Mouse (Mus musculus): Measurements from ENCODE around the gene Hist2h3c2.
"Not testable (repeated sequence)": the region's sequence is repeated elsewhere in the genome, so short reads cannot be mapped to it uniquely, and the experiment has no call there.

Gene Hist2h3c2

DNA sequence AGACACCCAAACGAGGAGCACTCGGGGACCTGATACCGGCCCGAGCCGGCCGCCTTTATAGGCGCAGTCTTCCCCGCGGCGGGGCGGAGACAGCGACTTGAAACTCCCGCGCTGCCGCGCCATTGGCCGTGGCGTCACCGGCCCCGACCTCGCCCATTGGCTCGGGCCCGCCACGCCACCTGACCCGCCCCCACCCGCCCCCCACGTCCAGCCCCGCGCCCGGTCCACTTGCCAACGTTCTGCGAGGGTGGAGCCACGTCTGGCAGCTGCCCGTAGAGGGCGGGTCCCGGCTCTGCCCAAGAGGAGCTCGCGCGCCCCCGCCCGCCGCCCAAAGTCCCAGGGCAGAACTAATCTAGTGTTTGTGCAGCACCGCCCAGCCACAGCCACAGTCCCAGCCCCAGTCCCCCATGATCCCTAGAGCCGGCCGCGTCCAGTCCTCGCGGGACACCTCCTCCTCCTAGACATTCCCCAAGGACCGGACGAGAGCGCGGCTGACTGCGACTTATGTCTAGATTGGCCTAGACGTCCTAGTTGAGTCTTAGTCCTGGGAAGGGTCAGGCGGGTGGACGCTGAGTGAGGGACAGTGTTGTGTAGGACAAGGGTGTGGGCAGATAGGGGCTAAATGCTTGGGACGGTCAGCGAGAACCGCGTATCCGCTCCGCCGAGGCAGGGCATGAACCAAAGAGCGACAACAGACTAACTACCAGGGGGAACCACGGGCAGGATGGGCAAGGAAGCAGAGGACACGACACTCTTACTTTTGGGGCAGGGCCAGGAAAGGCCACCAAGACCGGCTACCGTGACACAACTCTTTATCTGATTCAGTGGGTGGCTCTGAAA lies at the start of gene Hist2h3c2:
Gene Hist2h3c2, minus strand, starts transcription at position 174 of the 840 bp plus-strand sequence.
- DNase-seq (ENCODE audit: low read depth, low spot score): not testable (repeated sequence)

GRCm38 (mm10) chr3:96287334-96287733 lies 48.4 kb upstream of the Hist2h3c2 start:
- DNase-seq (ENCODE audit: low read depth, low spot score): not testable (repeated sequence)

GRCm38 (mm10) chr3:96284457-96284856 lies 45.5 kb upstream of the Hist2h3c2 start:
- peak; percentile 45 for DNase-seq (ENCODE audit: low read depth, low spot score)

GRCm38 (mm10) chr3:96280660-96281059 lies 41.7 kb upstream of the Hist2h3c2 start:
- no peak for DNase-seq (ENCODE audit: low read depth, low spot score)

- peak; percentile 96 for DNase-seq (ENCODE audit: low read depth, low spot score)
Measured at GRCm38 (mm10) chr3:96277800-96278624, 39.1 kb upstream of the Hist2h3c2 start.

DNA sequence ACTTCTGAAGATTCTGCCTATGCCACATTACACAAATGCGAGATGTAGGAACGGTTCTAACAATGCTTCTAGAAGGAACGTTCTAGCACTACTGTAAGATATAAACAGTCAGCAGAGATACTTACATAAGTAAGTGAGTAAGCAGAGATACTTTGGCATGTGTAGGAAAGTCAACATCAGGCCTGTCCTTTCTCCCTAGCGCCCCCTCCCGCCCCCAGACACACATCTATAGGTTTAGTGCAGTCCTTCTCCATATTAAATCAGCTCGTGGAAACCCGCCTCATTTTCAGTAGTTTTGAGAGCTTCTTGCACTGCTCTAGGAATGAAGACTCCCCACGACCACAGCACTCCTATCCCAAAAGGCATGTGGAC lies 38.5 kb upstream of the Hist2h3c2 start:
- DNase-seq (ENCODE audit: low read depth, low spot score): no peak

DNA sequence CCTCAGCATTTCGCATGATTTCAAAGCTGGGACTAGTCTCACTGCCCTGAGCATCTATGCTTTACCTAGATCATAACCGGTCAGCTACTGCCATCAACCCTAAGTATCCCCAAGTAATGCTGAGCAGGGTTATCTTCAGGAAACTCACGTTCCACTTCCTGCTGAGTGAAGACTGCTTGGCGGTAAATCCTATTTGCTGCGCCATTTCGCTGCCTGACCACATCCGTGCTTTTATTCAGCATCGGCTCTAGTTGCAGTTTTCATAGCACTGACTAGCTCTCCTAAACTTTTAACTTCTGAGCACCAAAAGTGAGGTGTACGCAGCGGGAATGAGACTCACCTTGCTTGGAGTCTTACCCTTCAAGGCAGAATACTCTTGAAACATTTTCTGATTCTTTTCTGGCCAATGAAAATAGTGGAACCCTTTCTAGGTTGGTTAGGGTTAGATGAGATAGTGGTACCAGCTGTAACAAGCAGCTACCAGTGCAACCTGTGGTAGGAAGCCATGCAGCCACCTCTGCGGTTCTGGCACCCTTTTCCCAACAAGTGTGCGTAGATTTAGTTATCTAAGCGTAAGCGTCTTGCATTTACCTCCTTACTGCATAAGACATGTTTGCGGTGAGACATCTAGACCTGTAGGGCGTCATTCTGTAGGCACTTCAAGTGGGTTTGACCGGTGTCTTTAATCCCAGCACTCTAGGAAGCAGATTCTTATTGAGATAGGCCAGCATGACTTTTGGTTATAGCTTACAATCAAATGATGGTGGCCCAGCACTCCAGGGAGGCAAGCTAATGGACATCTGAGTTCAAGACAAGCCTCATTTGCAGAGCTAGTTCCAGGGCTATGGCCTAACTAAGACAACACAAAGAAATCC lies 34.9 kb upstream of the Hist2h3c2 start:
- peak; percentile 52 for DNase-seq (ENCODE audit: low read depth, low spot score)

- peak; percentile 99 for DNase-seq (ENCODE audit: low read depth, low spot score)
Measured at GRCm38 (mm10) chr3:96269511-96270474, 30.9 kb upstream of the Hist2h3c2 start, which contains the start of gene Hist2h2bb. Gene Hist2h2bb (plus strand): TSS chr3:96269752.

GRCm38 (mm10) chr3:96268776-96269378 lies 29.9 kb upstream of the Hist2h3c2 start:
- DNase-seq (ENCODE audit: low read depth, low spot score): not testable (repeated sequence)

DNA sequence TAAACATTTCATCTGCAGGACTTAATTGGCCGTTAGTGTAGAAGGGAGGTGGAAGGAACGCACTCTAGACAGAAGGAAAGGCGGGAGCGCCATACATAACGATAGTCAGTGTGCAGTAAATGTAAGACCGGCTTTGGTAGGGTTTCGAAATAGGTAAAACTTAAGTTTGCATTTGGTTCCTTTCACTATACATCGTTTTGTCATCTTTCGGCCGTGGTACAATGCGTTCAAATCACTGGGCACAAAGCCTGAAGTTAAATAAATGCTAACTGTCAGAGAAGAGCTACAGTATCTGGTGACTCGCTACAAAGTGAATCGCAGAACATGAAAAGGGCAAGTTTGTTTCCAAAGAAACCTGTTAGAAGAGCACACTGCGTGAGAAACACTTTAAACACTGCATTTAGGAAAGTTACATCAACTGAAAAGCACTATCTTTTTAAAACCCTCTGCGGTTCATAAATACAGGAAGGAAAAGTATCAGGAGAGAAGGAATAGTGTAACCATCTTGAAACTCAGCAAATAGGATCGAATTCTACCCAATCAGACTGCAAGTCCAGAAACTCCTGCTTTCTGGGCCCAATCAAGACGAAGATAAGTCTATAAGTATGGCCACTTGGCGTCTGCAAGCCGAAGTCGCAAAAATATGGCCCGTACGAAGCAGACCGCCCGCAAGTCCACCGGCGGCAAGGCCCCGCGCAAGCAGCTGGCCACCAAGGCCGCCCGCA lies 29.3 kb upstream of the Hist2h3c2 start, which contains the start of gene Hist2h3b:
Gene Hist2h3b, plus strand, starts transcription at position 604 of the 725 bp plus-strand sequence.
- DNase-seq (ENCODE audit: low read depth, low spot score): peak; percentile 90

DNA sequence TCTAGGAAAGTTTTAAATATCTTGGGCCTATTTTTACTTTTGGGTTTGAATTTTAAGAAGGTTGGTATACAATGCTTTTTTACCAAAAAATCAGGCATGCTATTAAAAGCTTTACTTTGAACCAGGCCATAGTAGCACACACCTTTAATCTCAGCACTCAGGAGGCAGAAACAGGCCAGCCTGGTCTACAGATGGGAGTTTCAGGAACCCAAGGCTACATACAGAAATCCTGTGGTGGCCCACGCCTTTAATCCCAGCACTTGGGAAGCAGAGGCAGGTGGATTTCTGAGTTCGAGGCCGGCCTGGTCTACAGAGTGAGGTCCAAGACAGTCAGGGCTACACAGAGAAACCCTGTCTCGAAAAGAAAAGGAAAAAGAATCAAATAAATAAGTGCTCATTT lies 28.6 kb upstream of the Hist2h3c2 start:
- no peak for DNase-seq (ENCODE audit: low read depth, low spot score)

DNA sequence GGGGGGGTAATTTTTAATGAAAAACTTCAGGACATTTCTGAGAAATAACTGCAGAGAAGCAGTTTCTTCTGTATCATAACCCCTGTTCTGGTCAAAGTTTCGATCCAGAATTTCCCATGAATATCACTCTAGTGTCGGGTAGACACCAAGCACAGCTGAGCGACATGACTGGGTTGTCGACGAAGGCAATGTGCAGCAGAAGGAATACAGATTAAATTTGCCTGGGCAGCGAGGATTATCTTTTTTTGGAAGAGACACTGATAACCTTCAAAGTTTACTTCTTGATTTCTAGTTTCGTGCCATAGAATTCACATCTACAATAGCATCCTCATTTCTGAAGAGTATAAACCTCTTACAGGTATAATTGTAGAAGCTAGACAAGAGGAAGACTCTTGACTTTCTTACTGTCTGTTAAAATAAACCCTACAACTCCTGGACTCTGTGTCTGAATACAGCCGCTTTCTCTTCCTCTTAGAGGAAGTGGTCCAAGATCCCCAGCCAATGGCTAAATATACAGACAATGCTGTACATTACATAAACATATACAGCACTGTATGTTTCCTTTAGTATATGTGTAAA lies 27.3 kb upstream of the Hist2h3c2 start:
- no peak for DNase-seq (ENCODE audit: low read depth, low spot score)

GRCm38 (mm10) chr3:96264404-96264949 lies 25.6 kb upstream of the Hist2h3c2 start:
- no peak for DNase-seq (ENCODE audit: low read depth, low spot score)

DNA sequence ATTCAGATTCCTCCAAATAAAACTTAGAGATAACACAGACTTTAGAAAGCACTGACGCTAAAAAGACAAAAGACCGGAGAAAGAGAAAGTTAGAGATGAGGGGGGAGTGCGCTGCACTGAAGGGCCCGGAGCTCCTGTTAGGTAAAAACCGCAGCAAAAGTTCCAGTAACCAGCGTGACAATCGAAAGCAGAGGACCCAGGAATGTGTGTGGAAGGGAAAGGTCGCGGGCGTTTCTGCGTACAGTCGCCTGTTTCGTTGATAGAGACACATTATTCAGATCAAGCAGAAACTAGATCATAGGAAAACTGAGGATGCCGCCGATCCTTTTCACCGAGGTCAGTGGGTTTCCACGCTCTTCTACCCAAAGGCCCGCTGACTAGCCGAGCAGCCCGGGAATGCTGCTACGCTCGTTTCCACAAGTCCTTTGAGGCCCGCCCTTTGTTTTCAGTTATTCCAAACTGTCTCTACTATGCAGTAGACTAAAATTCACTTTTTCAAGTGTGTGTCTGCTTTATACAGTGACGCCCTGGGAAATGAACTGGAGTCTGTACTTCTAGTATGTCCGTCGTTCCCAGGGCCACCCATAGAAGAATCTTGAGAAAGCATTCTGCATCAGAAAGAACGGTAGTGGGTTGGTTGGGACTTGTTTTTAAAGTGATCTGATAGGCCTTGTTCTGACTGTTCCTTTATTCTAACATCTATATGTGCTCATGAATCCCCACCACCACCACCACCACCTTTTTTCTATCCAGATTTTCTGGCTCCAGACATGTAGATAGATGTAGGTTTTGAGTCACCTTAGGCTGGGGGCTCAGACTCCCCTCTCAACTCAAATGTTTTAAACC lies 24.9 kb upstream of the Hist2h3c2 start:
- peak; percentile 46 for DNase-seq (ENCODE audit: low read depth, low spot score)

GRCm38 (mm10) chr3:96262979-96263550 lies 24.1 kb upstream of the Hist2h3c2 start, which contains the start of gene Hist2h4:
Gene Hist2h4 (minus strand): TSS chr3:96263311.
- DNase-seq (ENCODE audit: low read depth, low spot score): peak; percentile 96

- peak; percentile 83 for DNase-seq (ENCODE audit: low read depth, low spot score)
Measured at GRCm38 (mm10) chr3:96262216-96262875, 23.4 kb upstream of the Hist2h3c2 start.

All from forelimb bud, embryonic 11.5 days (tissue).